Mouse (Mus musculus) liver, adult 10 weeks (tissue): ENCODE measurements around the gene Ubl3. TPM values are rescaled to one million over a fixed set of nuclear protein-coding genes. Genes with fewer than 3 reads are reported as not detected.

Source experiments
- polyA plus RNA-seq: library from polyadenylated mRNA; stranded (reverse); fragments of 350-450 nt; fragmentation: Illumina TruSeq; extraction: RNeasy Lipid Tissue Mini Kit (QIAGEN cat#74804); gene quantifications from one replicate; pipeline ENCODE4 v1.2.3, GENCODE M21; 2014; ENCODE audit warnings: low read depth, low replicate concordance

Gene Ubl3
- 50.6 TPM for polyA plus RNA-seq

GRCm38 (mm10) chr5:148552187-148553071, at the start of gene Ubl3:
Gene Ubl3, minus strand, starts transcription at chr5:148552789.

Other genes starting within 250 kb of the Ubl3 start
- 0.21 TPM for gene Slc7a1, start 152.9 kb downstream of the Ubl3 start, polyA plus RNA-seq